Mouse (Mus musculus) Patski (cell line): Measurements from ENCODE around the gene Ikzf2. TPM values are rescaled to one million over a fixed set of nuclear protein-coding genes. Genes with fewer than 3 reads are reported as not detected.

Experiments
- ATAC-seq: fragments of 100-300 bp; one replicate; pipeline ENCODE4 v1.8.0; 2021
- CTCF ChIA-PET: fragments of 350-600 bp; sonication (Branson Sonifier 250); formaldehyde crosslinking; loops from one replicate; lab custom pipeline; 2022; ENCODE audit warnings: inconsistent platforms; lab: Charles Lee
- POLR2A ChIA-PET: fragments of 350-600 bp; sonication (Branson Sonifier 250); formaldehyde crosslinking; loops from one replicate; lab custom pipeline; 2022; ENCODE audit warnings: antibody characterized with exemption, inconsistent platforms; lab: Charles Lee
- DNase-seq: peaks from one replicate; pipeline ENCODE4 v3.0.0-alpha.2; 2011; ENCODE audit warnings: low read depth, low spot score
- H3K27me3 ChIP-seq: fragments of 371-371 bp; one replicate; pipeline ENCODE4 v1.5.1; 2021
- CTCF ChIP-seq: fragments of 100-300 bp; IDR thresholded peaks from one replicate; pipeline ENCODE4 v1.5.1; 2021
- in situ Hi-C: fragments of 300-500 bp; cut with MboI; formaldehyde crosslinking; loops from 3 replicates; pipeline ENCODE4 v1.11.1; 2018; ENCODE audit warnings: low pct_unique_long_range_greater_than_20kb, mixed read lengths
- polyA plus RNA-seq: library from polyadenylated mRNA; unstranded; gene quantifications from one replicate; pipeline ENCODE4 v1.2.3, GENCODE M21; 2021

The Ikzf2 gene
- polyA plus RNA-seq, 1 experiment from 2014 or later: 3.9 TPM

GRCm38 (mm10) chr1:69641986-69642385 lies 45.1 kb downstream of the Ikzf2 start:
- in situ Hi-C loops: no loop called here
- CTCF ChIA-PET: interaction anchor here (2.0 kb wide), 1 partner anchor 21 kb away, joined by 5 read pairs; no protein-coding TSS in a partner anchor
- no peak for ATAC-seq
- no peak for TF ChIP-seq CTCF
- DNase-seq: no peak
- POLR2A ChIA-PET: interaction anchor here (0.5 kb wide), 1 partner anchor 24 kb away, joined by 3 read pairs; no protein-coding TSS in a partner anchor
- no peaks in the 10 kb centered on the region for H3K27me3 ChIP-seq

- CTCF ChIA-PET: no interaction called here
These were observed 48.7 kb downstream of the Ikzf2 start for GRCm38 (mm10) chr1:69638321-69638720.

GRCm38 (mm10) chr1:69637907-69638306 lies 49.1 kb downstream of the Ikzf2 start:
- in situ Hi-C loops: no loop called here
- no peaks in the 10 kb centered on the region for H3K27me3 ChIP-seq
- ATAC-seq: no peak
- TF ChIP-seq CTCF: no peak
- CTCF ChIA-PET: no interaction called here
- no peak for DNase-seq
- POLR2A ChIA-PET: no interaction called here

More at GRCm38 (mm10) chr1:69638321-69638720, 48.7 kb downstream of the Ikzf2 start:
- TF ChIP-seq CTCF: no peak
- ATAC-seq: no peak
- no peaks in the 10 kb centered on the region for H3K27me3 ChIP-seq
- DNase-seq: no peak
- POLR2A ChIA-PET: no interaction called here
- in situ Hi-C loops: no loop called here

DNA sequence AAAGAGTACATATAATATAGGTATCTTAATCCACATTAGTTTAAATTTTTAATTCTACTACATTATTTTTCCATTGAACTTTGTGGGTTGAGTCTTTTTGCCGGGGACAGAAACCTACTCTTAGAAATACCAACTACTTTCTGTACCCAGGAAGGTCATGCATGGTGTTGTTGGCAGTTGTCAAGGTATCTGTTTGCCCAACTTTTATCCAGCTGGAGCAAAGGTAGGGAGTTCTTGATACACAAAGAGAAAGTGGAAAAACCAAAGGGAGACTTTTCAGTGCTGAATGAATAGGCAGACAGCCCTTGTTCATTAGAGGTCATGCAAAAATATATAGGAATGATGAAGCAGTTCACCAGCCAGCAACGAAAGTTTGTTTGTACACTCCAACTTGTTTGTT lies 52.8 kb downstream of the Ikzf2 start:
- DNase-seq: no peak
- CTCF ChIA-PET: no interaction called here
- H3K27me3 ChIP-seq: no peaks in the 10 kb centered on the region
- TF ChIP-seq CTCF: no peak
- no peak for ATAC-seq
- in situ Hi-C loops: no loop called here
- POLR2A ChIA-PET: no interaction called here

GRCm38 (mm10) chr1:69630508-69630907 lies 56.5 kb downstream of the Ikzf2 start:
- POLR2A ChIA-PET: no interaction called here
- no peaks in the 10 kb centered on the region for H3K27me3 ChIP-seq
- TF ChIP-seq CTCF: no peak
- no peak for DNase-seq
- CTCF ChIA-PET: no interaction called here
- ATAC-seq: no peak
- in situ Hi-C loops: no loop called here

- ATAC-seq: no peak
- in situ Hi-C loops: no loop called here
- ChIA-PET POLR2A (no interaction called here), CTCF (interaction anchor here (1.0 kb wide), 1 partner anchor 11 kb away, joined by 4 read pairs; no protein-coding TSS in a partner anchor)
- TF ChIP-seq CTCF: no peak
- no peak for DNase-seq
- H3K27me3 ChIP-seq: no peaks in the 10 kb centered on the region
These were observed 57.5 kb downstream of the Ikzf2 start for GRCm38 (mm10) chr1:69629513-69629912.

GRCm38 (mm10) chr1:69612076-69612475 lies 75.0 kb downstream of the Ikzf2 start:
- in situ Hi-C loops: no loop called here
- DNase-seq (no peak), ATAC-seq (no peak)
- H3K27me3 ChIP-seq: no peaks in the 10 kb centered on the region
- ChIA-PET CTCF (no interaction called here), POLR2A (no interaction called here)
- TF ChIP-seq CTCF: no peak

DNA sequence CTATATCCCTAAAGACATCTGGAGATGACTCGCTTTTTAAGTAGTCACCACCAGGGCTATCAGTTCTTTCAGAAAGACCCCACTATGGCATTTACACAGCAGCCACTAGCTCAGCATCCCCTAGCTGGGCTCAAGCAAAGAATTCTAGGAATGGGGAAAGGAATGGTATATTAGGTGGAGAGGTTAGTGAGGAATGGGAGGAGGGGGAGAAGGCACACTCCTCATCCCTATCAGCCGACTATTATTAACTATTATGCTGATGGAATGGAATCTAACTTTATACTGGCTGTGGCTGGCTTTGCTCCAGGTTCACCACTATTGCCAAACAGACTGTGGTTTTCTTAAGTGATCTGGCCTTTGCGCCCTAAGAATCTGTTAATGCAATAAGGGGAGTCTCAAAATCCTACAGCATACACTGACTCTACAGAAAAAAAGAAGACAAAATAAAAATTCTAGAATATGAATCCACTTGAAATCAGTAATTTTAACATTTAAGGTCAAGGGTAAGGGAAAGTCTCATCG lies 75.8 kb downstream of the Ikzf2 start:
- DNase-seq (no peak), ATAC-seq (peak; percentile 93)
- POLR2A ChIA-PET: no interaction called here
- no peaks in the 10 kb centered on the region for H3K27me3 ChIP-seq
- in situ Hi-C loops: no loop called here
- CTCF ChIA-PET: interaction anchor here (0.8 kb wide), 1 partner anchor 236 kb away, joined by 3 read pairs; no protein-coding TSS in a partner anchor
- TF ChIP-seq CTCF: no peak

- no peak for TF ChIP-seq CTCF
- CTCF ChIA-PET: interaction anchor here (0.8 kb wide), 1 partner anchor 236 kb away, joined by 3 read pairs; no protein-coding TSS in a partner anchor
- in situ Hi-C loops: no loop called here
- no peaks in the 10 kb centered on the region for H3K27me3 ChIP-seq
- DNase-seq (peak; percentile 25), ATAC-seq (peak; percentile 70)
- POLR2A ChIA-PET: no interaction called here
These were observed 76.3 kb downstream of the Ikzf2 start for GRCm38 (mm10) chr1:69610791-69611190.

DNA sequence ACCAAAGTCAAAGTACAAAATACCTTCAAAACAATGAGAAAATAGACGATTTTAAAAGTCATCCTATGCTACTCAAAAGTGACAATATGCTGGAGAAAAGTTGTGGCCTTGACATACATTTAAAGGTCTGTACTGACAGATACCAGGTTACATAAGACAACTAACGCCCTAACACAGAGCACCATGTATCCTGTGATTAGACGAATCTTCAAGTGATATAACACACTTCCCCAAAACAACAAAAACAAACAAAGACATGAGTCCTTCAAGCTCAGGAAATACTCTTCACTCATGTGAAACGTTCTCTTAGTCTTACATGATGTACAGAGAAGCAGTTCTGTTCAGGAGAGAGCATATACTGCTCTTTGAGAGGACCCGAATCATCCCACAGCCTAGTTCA lies 78.2 kb downstream of the Ikzf2 start:
- POLR2A ChIA-PET: interaction anchor here (0.6 kb wide), 2 partner anchors 72 to 175 kb away, joined by 4 to 5 read pairs; no protein-coding TSS in a partner anchor
- no peak for DNase-seq
- ATAC-seq: no peak
- CTCF ChIA-PET: no interaction called here
- in situ Hi-C loops: no loop called here
- TF ChIP-seq CTCF: no peak
- H3K27me3 ChIP-seq: no peaks in the 10 kb centered on the region

DNA sequence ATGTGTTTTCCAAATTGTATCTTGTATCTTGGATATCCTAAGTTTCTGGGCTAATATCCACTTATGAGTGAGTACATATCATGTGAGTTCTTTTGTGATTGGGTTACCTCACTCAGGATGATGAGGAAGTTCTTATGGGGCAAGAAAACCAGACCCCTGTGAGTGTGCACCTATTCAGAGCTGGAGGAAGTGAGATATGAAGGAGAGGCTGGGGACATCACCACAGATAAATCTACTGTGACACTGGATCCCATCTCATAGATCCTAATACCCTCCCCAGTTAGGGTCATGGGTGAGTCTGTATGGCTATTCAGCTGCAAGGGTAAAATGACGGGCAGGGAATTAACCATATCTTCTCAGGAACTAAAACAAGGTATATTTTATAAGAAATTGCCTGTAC lies 80.2 kb downstream of the Ikzf2 start:
- POLR2A ChIA-PET: no interaction called here
- in situ Hi-C loops: no loop called here
- CTCF ChIA-PET: interaction anchor here (1.0 kb wide), 1 partner anchor 77 kb away, joined by 3 read pairs; no protein-coding TSS in a partner anchor
- no peak for TF ChIP-seq CTCF
- DNase-seq (no peak), ATAC-seq (no peak)
- no peaks in the 10 kb centered on the region for H3K27me3 ChIP-seq

DNA sequence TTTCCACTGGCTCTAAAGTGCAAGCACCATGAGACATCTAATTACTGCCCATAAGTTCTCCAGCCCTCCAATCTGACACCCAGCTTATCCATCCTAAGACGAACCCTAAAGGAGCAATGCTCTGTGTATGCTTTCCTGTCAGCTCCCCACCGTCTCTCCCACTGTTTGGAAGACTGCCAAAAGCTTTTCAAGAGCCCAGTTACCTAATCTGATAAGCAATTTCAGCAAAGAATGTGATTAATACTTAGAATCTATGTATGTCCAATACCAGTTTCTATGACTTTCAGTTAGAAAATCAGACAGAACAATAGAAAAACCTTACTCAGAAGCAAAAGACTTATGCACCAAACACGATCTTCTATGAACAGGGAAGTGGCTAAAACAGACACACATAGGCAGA lies 82.8 kb downstream of the Ikzf2 start:
- in situ Hi-C loops: no loop called here

More for the DNA sequence above, 82.8 kb downstream of the Ikzf2 start:
- DNase-seq (no peak), ATAC-seq (no peak)
- no peaks in the 10 kb centered on the region for H3K27me3 ChIP-seq
- TF ChIP-seq CTCF: no peak
- ChIA-PET POLR2A (no interaction called here), CTCF (interaction anchor here (1.1 kb wide), 1 partner anchor 11 kb away, joined by 3 read pairs; no protein-coding TSS in a partner anchor)
